Mouse (Mus musculus) limb, embryonic 14.5 days (tissue): ENCODE measurements around the gene Sprr2a1. TPM values are rescaled to one million over a fixed set of nuclear protein-coding genes. Genes with fewer than 3 reads are reported as not detected.
A peak's percentile ranks its signal among the peaks of the same experiment; 100 is the strongest.
"Not testable (repeated sequence)": the region's sequence is repeated elsewhere in the genome, so short reads cannot be mapped to it uniquely, and the experiment has no call there.

Source experiments
- ATAC-seq: fragments of 200-750 bp; cut with Nextera tagmentation; 2 replicates; pipeline ENCODE4 v1.8.0; 2017; ENCODE audit warnings: low read depth, moderate number of reproducible peaks, moderate TSS enrichment; ENCODE audit not compliant: low FRiP score
- DNase-seq: peaks from one replicate; pipeline ENCODE4 v3.0.0-alpha.2; 2015; ENCODE audit warnings: low spot score
- H3K27ac ChIP-seq: fragments of 300-500 bp; sonication (generic); replicated peaks from 2 replicates; pipeline ENCODE4 v1.5.1; 2014; ENCODE audit warnings: low read depth, mild to moderate bottlenecking, low read length, moderate library complexity, mixed read lengths
- H3K27me3 ChIP-seq: fragments of 300-500 bp; sonication (generic); 2 replicates; pipeline ENCODE4 v1.6.1; 2014; ENCODE audit warnings: low read length, mixed read lengths; ENCODE audit not compliant: control insufficient read depth, insufficient read depth
- H3K36me3 ChIP-seq: fragments of 300-500 bp; sonication (generic); 2 replicates; pipeline ENCODE4 v1.6.1; 2014; ENCODE audit warnings: mild to moderate bottlenecking, low read length, moderate library complexity, mixed read lengths; ENCODE audit not compliant: control insufficient read depth, insufficient read depth
- H3K4me1 ChIP-seq: fragments of 300-500 bp; sonication (generic); 2 replicates; pipeline ENCODE4 v1.6.1; 2014; ENCODE audit warnings: antibody characterized with exemption, low read length, mixed read lengths; ENCODE audit not compliant: control insufficient read depth, insufficient read depth
- H3K4me2 ChIP-seq: fragments of 300-500 bp; sonication (generic); replicated peaks from 2 replicates; pipeline ENCODE4 v1.6.1; 2014; ENCODE audit warnings: low read depth, mild to moderate bottlenecking, low read length, moderate library complexity; ENCODE audit not compliant: severe bottlenecking
- H3K4me3 ChIP-seq: fragments of 300-500 bp; sonication (generic); replicated peaks from 2 replicates; pipeline ENCODE4 v1.5.1; 2014; ENCODE audit warnings: low read length
- H3K9ac ChIP-seq: fragments of 300-500 bp; sonication (generic); 2 replicates; pipeline ENCODE4 v1.6.1; 2014; ENCODE audit warnings: mild to moderate bottlenecking, low read depth, low read length, moderate library complexity; ENCODE audit not compliant: severe bottlenecking
- H3K9me3 ChIP-seq: fragments of 300-500 bp; sonication (generic); 2 replicates; pipeline ENCODE4 v1.6.1; 2016; ENCODE audit warnings: low read length; ENCODE audit not compliant: control insufficient read depth
- POLR2A ChIP-seq: fragments of 200-500 bp; IDR thresholded peaks from 2 replicates; pipeline ENCODE4 v1.8.0; 2012; ENCODE audit warnings: inconsistent platforms, mild to moderate bottlenecking, moderate library complexity, borderline replicate concordance; ENCODE audit not compliant: insufficient read depth, insufficient read length; ENCODE audit errors: extremely low read depth
- WGBS: fragments of 180-500 bp; shearing (Covaris S2); extraction: QIAGEN DNeasy Blood & Tissue Kit; methylation state at CpG from one replicate; pipeline ENCODE4 v1.1.7; 2014; 5-methylcytosine and 5-hydroxymethylcytosine counted together
- polyA plus RNA-seq, 2 experiments: library from polyadenylated mRNA; depleted of rRNA in 1 of 2; stranded (reverse) in 1 of 2; unstranded in 1 of 2; fragments of >200 nt; fragmentation: Nextera tagmentation in 1 of 2; extraction: Ambion mirVana in 1 of 2; gene quantifications; 2 replicates each; pipeline versions ENCODE4 v1.2.1 to v1.2.3; 2012 to 2014

Sprr2a1 gene
- polyA plus RNA-seq (2012; rRNA removed) (0.19 and 0.29 TPM in 2 replicates), polyA plus RNA-seq (2014; fragmentation: Nextera tagmentation; extraction: Ambion mirVana) (0.26 and 0.45 TPM in 2 replicates)

DNA sequence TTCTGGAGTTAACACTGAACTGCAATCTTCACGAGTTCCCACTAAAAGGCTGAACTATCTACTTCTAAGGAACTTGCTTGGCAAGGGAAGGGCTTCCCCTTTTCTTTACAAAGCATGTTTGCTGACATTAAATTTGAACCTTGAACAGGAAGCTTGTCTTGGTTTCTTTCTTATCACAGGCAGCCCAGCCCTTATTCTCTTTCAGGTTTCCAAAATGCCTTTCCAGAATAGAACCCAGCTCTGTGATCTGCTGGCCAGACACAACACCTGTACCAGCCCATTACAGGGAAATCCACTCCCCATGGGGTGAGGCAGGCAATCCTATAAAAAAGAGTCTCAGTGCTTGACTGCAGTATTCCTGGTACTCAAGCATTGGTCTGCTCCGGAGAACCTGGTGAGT, at the start of gene Sprr2a1, which contains the start of gene Sprr2a2:
TSS of gene Sprr2a1 (plus strand) at position 231 of the 400 bp plus-strand sequence.
TSS of gene Sprr2a2 (plus strand) at position 352 of the 400 bp plus-strand sequence.
- H3K9ac ChIP-seq, H3K9me3 ChIP-seq, H3K36me3 ChIP-seq, H3K27me3 ChIP-seq, H3K4me1 ChIP-seq, H3K27ac ChIP-seq, ATAC-seq, H3K4me2 ChIP-seq, DNase-seq, H3K4me3 ChIP-seq: not testable (repeated sequence)
- WGBS: no CpG with 5 or more reads among the region's 2 CpGs

DNA sequence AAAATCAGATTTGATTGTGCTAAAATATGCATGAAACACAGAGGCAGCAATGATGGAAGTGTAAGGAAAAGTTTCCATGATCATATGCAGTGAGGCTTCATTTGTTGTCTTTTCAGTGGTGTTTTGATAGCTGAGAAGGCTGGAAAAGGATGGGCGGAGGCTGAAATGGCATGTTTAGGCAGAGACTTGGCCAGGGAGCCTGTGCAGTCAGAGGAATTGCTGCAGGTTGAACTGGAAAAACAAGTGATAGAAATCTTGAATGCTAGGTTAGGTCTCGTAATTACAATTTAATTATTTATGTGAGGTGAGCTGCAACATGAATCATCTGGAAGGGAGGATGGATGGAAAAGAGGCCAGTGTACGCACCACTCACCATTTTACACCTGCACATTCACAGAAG, 45.8 kb upstream of the Sprr2a1 start:
- Histone ChIP-seq H3K9ac (no peak overlapping the region), H3K4me1 (no peaks in the 10 kb centered on the region), H3K4me3 (no peak overlapping the region), H3K27me3 (no peaks in the 10 kb centered on the region), H3K4me2 (no peak overlapping the region), H3K9me3 (no peaks in the 10 kb centered on the region), H3K27ac (no peak overlapping the region), H3K36me3 (no peaks in the 10 kb centered on the region)
- DNase-seq: peak; percentile 52
- 82% methylated on average over 3 of the region's 3 CpGs for WGBS
- no peak for ATAC-seq
- no peak for TF ChIP-seq POLR2A

DNA sequence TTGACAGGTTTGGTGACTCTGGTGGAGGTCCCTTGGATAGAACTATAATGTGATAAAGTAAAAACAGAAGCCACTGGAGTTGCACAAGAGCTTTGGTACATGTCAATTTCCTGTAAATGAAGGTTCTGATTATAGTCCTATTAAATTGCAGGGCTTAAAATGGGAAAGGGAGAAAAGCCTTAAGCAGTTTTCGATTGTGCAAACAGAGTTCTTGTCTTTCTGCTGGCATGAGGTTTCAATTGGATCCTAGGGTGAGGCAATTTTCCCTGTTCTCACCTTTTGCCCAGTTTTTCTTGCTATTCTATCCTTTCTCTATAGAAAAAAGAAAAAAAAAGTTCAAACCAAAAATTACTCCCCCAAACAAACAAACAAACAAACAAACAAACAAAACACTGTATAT, 38.7 kb upstream of the Sprr2a1 start:
- H3K27me3 ChIP-seq: no peaks in the 10 kb centered on the region
- no peak for ATAC-seq
- H3K9me3 ChIP-seq: no peaks in the 10 kb centered on the region

DNA sequence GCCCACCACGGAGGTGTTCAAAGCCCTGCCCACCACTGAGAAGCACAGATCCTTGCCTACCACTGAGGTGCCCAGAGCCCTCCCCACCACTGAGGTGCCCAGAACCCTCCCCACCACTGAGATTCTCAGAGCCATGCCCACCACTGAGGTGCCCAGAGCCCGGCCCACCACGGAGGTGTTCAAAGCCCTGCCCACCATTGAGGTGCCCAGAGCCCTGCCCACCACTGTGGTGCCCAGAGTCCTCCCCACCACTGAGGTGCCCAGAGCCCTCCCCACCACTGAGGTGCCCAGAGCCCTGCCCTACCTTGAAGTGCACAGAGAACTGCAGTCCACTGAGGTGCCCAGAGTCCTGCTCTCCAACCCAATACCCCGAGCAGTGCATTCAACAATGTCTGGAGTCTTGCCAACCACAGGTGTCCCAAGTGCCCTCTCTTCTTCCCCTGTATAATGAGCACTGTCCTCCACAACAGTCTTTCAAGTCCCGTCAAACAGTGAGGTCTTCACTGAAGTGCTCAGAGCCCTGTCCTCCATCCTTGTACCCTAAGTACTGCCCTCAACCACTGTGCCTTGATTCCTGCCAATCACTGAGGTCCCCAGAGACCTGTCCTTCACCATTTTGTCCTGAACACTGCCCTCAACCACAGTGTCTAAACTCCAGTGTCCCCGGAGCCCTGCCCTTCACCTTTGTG, 19.9 kb upstream of the Sprr2a1 start:
- TF ChIP-seq POLR2A: no peak
- no peak for ATAC-seq
- Histone ChIP-seq H3K36me3 (no peaks in the 10 kb centered on the region), H3K9me3 (no peaks in the 10 kb centered on the region), H3K27me3 (no peaks in the 10 kb centered on the region), H3K4me2 (no peak overlapping the region), H3K4me3 (no peak overlapping the region), H3K9ac (no peak overlapping the region), H3K27ac (no peak overlapping the region), H3K4me1 (no peaks in the 10 kb centered on the region)
- DNase-seq: no peak
- WGBS: 75% methylated on average over 5 of the region's 6 CpGs

More for the DNA sequence above, 38.7 kb upstream of the Sprr2a1 start:
- Histone ChIP-seq H3K4me2 (no peak overlapping the region), H3K9ac (no peak overlapping the region), H3K4me1 (no peaks in the 10 kb centered on the region), H3K4me3 (no peak overlapping the region), H3K36me3 (no peaks in the 10 kb centered on the region), H3K27ac (no peak overlapping the region)
- no peak for DNase-seq
- TF ChIP-seq POLR2A: no peak
- 50% methylated on average over 1 of the region's 1 CpGs for WGBS

DNA sequence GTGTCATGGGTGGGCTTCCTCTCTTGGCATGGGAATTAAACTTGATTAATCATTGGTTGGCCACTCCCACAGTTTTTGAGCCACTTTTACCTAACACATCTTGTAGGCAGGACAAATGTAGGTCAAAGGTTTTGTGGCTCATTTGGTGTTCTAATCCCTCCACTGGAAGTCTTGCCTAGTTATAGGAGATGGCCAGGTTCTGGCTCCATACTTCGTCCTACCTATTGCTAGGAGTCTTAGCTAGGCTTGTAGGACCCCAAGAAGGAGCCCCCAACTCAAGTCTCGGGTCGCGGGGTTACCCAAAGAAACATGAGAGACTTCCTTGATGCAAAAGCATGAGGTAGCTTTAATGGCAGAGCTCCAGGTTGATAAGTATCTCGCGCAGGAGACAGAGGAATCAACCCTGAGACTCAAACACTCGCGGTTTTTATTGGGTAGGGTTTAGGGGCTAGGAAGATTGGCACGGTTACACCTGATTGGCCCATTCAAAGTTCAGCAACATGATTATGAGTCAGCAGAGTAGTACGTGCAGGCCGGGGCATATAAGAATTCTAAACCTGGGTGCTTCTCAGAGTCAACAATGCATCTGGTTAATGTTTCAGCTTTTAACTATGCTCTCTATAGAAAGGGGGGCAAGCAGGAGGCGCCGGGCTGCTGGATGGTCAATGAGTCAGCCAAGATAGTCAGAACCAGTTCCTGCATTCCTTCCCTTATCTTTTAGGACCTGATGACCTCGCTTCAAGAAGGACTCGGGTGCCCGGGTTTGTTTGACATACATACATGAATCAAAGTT, 4.3 kb upstream of the Sprr2a1 start:
- ATAC-seq: not testable (repeated sequence)
- WGBS: no CpG with 5 or more reads among the region's 16 CpGs

DNA sequence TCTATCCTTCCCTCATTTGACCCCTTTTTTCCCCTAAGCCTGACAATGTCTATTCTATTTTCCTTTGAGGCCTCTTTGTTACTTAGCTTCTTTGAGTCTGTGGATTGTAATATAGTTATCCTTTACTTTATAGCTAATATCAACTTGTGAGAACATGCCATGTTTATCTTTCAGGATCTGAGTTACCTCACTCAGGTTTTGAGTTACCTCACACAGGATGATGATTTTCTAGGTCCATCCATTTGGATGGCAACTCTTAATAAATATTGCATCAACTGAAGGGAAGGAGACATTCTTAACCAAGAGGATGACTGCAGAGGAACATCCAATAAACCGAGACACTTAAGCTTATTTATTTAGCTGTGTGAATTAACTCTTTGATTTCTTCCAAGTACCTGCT, 3.5 kb upstream of the Sprr2a1 start:
- not testable (repeated sequence) for H3K4me1 ChIP-seq, H3K4me3 ChIP-seq, H3K27ac ChIP-seq, H3K36me3 ChIP-seq, H3K9ac ChIP-seq, H3K27me3 ChIP-seq, ATAC-seq, H3K4me2 ChIP-seq, H3K9me3 ChIP-seq, DNase-seq
- no CpG with 5 or more reads among the region's 1 CpGs for WGBS

More for the DNA sequence above, 4.3 kb upstream of the Sprr2a1 start:
- not testable (repeated sequence) for H3K4me3 ChIP-seq, H3K36me3 ChIP-seq, H3K27me3 ChIP-seq, H3K9me3 ChIP-seq, DNase-seq, H3K9ac ChIP-seq, H3K4me2 ChIP-seq, H3K27ac ChIP-seq, H3K4me1 ChIP-seq

DNA sequence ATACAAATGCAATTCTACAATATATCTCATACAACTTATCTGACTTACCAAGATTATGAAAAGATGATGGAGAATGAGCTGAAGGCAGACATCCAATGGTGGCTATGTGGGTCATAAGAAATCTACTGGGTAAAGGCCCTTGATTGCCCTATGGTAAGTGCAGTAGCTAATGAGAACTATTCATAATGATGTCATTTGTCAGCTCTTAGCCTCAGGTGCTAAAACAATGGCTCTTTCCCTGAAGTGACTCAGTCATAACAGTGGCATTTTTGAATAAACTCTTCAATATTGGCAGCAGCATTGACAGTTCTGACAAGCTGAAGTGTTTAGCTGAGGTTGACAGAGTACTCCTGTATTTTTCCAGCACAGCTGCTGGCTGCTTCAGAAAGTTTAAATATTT, 1.9 kb upstream of the Sprr2a1 start:
- not testable (repeated sequence) for H3K4me3 ChIP-seq, H3K9ac ChIP-seq, H3K27me3 ChIP-seq, H3K36me3 ChIP-seq, DNase-seq, ATAC-seq, H3K4me1 ChIP-seq, H3K27ac ChIP-seq, H3K4me2 ChIP-seq, H3K9me3 ChIP-seq

DNA sequence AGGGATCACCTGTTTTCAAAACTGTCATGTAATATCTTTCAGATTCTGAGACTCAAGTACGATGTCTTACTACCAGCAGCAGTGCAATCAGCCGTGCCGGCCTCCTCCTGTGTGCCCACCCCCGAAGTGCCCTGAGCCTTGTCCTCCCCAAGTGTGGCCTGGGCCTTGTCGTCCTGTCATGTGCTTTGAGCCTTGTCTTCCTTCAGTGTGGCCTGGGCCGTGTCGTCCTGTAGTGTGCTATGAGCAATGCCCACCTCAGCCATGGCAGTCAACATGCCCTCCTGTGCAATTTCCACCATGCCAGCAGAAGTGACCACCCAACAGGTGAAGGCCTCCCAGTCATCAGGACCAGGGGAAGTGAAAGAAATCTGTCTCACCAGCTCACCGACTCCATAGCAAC, 3.4 kb downstream of the Sprr2a1 start:
- H3K27ac ChIP-seq, DNase-seq, H3K36me3 ChIP-seq, H3K27me3 ChIP-seq, H3K4me1 ChIP-seq, H3K4me3 ChIP-seq, H3K9ac ChIP-seq, H3K4me2 ChIP-seq, H3K9me3 ChIP-seq: not testable (repeated sequence)
- WGBS: no CpG with 5 or more reads among the region's 8 CpGs
- peak; percentile 61; the same call in 1 of the 2 replicates for ATAC-seq
